Mouse (Mus musculus): ENCODE data around the gene Zfp626.

DNA sequence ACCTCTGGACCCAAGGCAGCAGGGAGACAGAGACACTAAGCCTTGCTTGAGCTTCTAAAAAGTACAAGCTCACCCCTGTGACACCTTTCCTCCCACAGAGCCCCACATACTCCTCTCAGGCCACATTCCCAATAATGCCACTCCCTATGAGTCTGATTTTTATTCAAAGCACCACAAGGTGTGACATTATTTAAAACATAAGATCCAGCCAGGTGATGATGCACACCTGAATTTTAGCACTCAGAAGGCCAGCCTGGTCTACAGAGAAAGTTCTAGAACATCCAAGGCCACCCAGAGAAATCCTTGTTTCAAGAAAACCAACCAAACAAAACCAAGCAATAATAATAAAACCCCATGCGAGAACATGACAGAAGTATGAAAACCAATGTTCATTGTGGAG lies 50.2 kb downstream of the Zfp626 start, which contains the start of gene Zfp607a:
- TF ChIP-seq REST (IDR thresholded peaks at IDR 0.05; ENCODE audit: insufficient read depth, insufficient read length) (no peak), POLR2A (IDR thresholded peaks at IDR 0.05; ENCODE audit: insufficient read length, low read depth) (no peak), MAX (IDR thresholded peaks at IDR 0.05; ENCODE audit: low read depth) (no peak), TCF3 (IDR thresholded peaks at IDR 0.05; ENCODE audit: insufficient read length, low read depth) (no peak), TCF12 (IDR thresholded peaks at IDR 0.05; ENCODE audit: insufficient read depth, poor library complexity, severe bottlenecking) (no peak), USF1 (IDR thresholded peaks at IDR 0.05; ENCODE audit: low read depth) (no peak), CEBPB (IDR thresholded peaks at IDR 0.05; ENCODE audit: insufficient read depth, poor library complexity, severe bottlenecking) (no peak)

Measured in myocyte (in vitro differentiated cells).